Mouse (Mus musculus): ENCODE measurements around the gene Gm773. TPM values are rescaled to one million over a fixed set of nuclear protein-coding genes. Genes with fewer than 3 reads are reported as not detected.
A peak's percentile ranks its signal among the peaks of the same experiment; 100 is the strongest.
"Not testable (repeated sequence)": the region's sequence is repeated elsewhere in the genome, so short reads cannot be mapped to it uniquely, and the experiment has no call there.

Gm773 gene
- polyA plus RNA-seq (2014; fragmentation: Nextera tagmentation; extraction: Ambion mirVana) = not detected in 2 replicates

DNA sequence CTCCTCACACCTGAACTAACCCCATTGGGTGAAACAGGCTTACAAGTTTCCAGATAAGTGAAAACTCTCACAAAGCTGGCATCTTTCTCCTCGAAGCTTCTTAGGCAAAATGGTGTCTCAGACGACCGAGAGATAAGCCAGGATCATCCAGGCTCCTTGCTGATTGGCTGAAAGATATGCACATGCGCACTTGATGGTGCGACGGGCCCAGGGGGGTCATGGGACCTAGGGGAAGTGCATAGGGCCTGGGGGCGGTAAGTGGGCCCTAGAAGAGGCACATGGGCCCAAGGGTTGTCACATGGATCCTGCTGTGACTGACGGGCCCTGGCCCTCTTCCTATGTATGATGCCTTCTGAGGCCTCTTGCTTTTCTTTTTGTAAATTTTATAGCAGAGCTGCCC is at the start of gene Gm773:
Gene Gm773, minus strand, starts transcription at position 111 of the 400 bp plus-strand sequence.
- H3K4me2 ChIP-seq (ENCODE audit: low read length) = no peak within 1 kb of the TSS
- H3K27ac ChIP-seq (replicated peaks; ENCODE audit: low read depth, low read length) = no peak within 1 kb of the TSS
- ATAC-seq (ENCODE audit: low FRiP score, low TSS enrichment) (no peak), DNase-seq (no peak)
- WGBS = 91% methylated on average over 8 of the region's 8 CpGs
- H3K4me3 ChIP-seq (replicated peaks; ENCODE audit: low read depth, low read length) = no peak within 1 kb of the TSS
- H3K4me1 ChIP-seq (ENCODE audit: control insufficient read depth, insufficient read depth, low read length) = no peaks in the 10 kb centered on the region
- H3K36me3 ChIP-seq (ENCODE audit: control insufficient read depth, insufficient read depth, low read length) = no peaks in the 10 kb centered on the region
- H3K27me3 ChIP-seq (ENCODE audit: control insufficient read depth, insufficient read depth, low read length) = no peaks in the 10 kb centered on the region
- H3K9ac ChIP-seq (replicated peaks; ENCODE audit: low read length) = no peak within 1 kb of the TSS
- H3K9me3 ChIP-seq (ENCODE audit: control insufficient read depth, low read length) = no peaks in the 10 kb centered on the region

DNA sequence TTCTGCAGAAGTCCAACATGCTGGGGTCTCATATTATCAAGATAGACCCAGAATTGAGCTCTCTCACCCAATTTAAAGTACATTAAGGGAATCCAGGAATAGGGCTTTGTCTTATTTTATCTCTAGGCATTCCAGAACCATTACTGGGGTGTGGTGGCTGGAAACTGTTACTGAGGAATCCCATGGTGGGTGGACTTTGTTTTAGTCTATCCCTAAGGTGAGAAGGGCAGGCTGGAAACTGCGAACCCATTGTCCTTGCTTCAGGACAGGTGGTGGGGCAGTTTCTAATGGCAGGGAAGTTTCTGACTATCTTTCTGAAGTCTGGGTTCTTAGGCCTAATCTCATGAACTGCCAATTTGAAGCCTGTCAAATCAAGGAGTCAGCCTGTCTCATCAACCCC is 26.2 kb downstream of the Gm773 start:
- not testable (repeated sequence) for H3K36me3 ChIP-seq (ENCODE audit: control insufficient read depth, insufficient read depth, low read length); H3K4me1 ChIP-seq (ENCODE audit: control insufficient read depth, insufficient read depth, low read length); H3K27me3 ChIP-seq (ENCODE audit: control insufficient read depth, insufficient read depth, low read length); DNase-seq; H3K4me2 ChIP-seq (ENCODE audit: low read length); ATAC-seq (ENCODE audit: low FRiP score, low TSS enrichment); H3K9me3 ChIP-seq (ENCODE audit: control insufficient read depth, low read length); H3K4me3 ChIP-seq (replicated peaks; ENCODE audit: low read depth, low read length); H3K27ac ChIP-seq (replicated peaks; ENCODE audit: low read depth, low read length); H3K9ac ChIP-seq (replicated peaks; ENCODE audit: low read length)
- WGBS = no CpG with 5 or more reads among the region's 1 CpGs

- Histone ChIP-seq H3K27ac (replicated peaks; ENCODE audit: low read depth, low read length) (no peak overlapping the region), H3K36me3 (ENCODE audit: control insufficient read depth, insufficient read depth, low read length) (no peaks in the 10 kb centered on the region), H3K27me3 (ENCODE audit: control insufficient read depth, insufficient read depth, low read length) (no peaks in the 10 kb centered on the region), H3K9me3 (ENCODE audit: control insufficient read depth, low read length) (no peaks in the 10 kb centered on the region), H3K4me1 (ENCODE audit: control insufficient read depth, insufficient read depth, low read length) (no peaks in the 10 kb centered on the region), H3K4me2 (ENCODE audit: low read length) (no peak overlapping the region), H3K4me3 (replicated peaks; ENCODE audit: low read depth, low read length) (no peak overlapping the region), H3K9ac (replicated peaks; ENCODE audit: low read length) (no peak overlapping the region)
- no peak; the same call in 1 of the 2 replicates for ATAC-seq (ENCODE audit: low FRiP score, low TSS enrichment)
- 90% methylated on average over 2 of the region's 2 CpGs for WGBS
- DNase-seq = peak; percentile 14
Observed at GRCm38 (mm10) chrX:56151396-56151795, 61.3 kb downstream of the Gm773 start.

Other genes starting within 250 kb of the Gm773 start
- 0.91 TPM in 1 of 2 replicates, not detected in the other for gene 3830403N18Rik, start 76.3 kb downstream of the Gm773 start, polyA plus RNA-seq (2014; fragmentation: Nextera tagmentation; extraction: Ambion mirVana)
- gene Zfp449, start 133.5 kb upstream of the Gm773 start, polyA plus RNA-seq (2014; fragmentation: Nextera tagmentation; extraction: Ambion mirVana) = 4.5 and 6.4 TPM in 2 replicates
- gene Smim10l2a, start 161.7 kb upstream of the Gm773 start, polyA plus RNA-seq (2014; fragmentation: Nextera tagmentation; extraction: Ambion mirVana) = 22.9 and 32.6 TPM in 2 replicates
- 1.5 and 1.9 TPM in 2 replicates for gene Gm2174, start 235.1 kb upstream of the Gm773 start, polyA plus RNA-seq (2014; fragmentation: Nextera tagmentation; extraction: Ambion mirVana)
- 21.0 and 22.0 TPM in 2 replicates for gene Ints6l, start 242.0 kb upstream of the Gm773 start, polyA plus RNA-seq (2014; fragmentation: Nextera tagmentation; extraction: Ambion mirVana)